Mouse (Mus musculus): ENCODE data around the gene Magi2. TPM values are rescaled to one million over a fixed set of nuclear protein-coding genes. Genes with fewer than 3 reads are reported as not detected.

Gene Magi2
- total RNA-seq, 2 experiments from 2014 or later = 7.3 to 9.5 TPM

- no peak for DNase-seq
- intact Hi-C loops (cut with DNase I) = no loop called here
Measured at GRCm38 (mm10) chr5:19907983-19908705, 681.3 kb downstream of the Magi2 start.

GRCm38 (mm10) chr5:19908706-19909060, 681.8 kb downstream of the Magi2 start:
- DNase-seq = no peak
- intact Hi-C loops (cut with DNase I) = no loop called here

GRCm38 (mm10) chr5:19909071-19909470, 682.2 kb downstream of the Magi2 start:
- intact Hi-C loops (cut with DNase I) = no loop called here
- DNase-seq = no peak

- intact Hi-C loops (cut with DNase I) = no loop called here
Measured at GRCm38 (mm10) chr5:19909664-19910063, 682.8 kb downstream of the Magi2 start.

GRCm38 (mm10) chr5:19932102-19932501, 705.3 kb downstream of the Magi2 start:
- DNase-seq = no peak
- intact Hi-C loops (cut with DNase I) = no loop called here

More at GRCm38 (mm10) chr5:19909664-19910063, 682.8 kb downstream of the Magi2 start:
- DNase-seq = no peak

- DNase-seq = no peak
- intact Hi-C loops (cut with DNase I) = no loop called here
Measured at GRCm38 (mm10) chr5:19933190-19933589, 706.4 kb downstream of the Magi2 start.

GRCm38 (mm10) chr5:19951102-19951501, 724.3 kb downstream of the Magi2 start:
- intact Hi-C loops (cut with DNase I) = no loop called here
- no peak for DNase-seq

GRCm38 (mm10) chr5:19964113-19964512, 737.3 kb downstream of the Magi2 start:
- intact Hi-C loops (cut with DNase I) = no loop called here
- no peak for DNase-seq

GRCm38 (mm10) chr5:19972736-19973135, 745.9 kb downstream of the Magi2 start:
- no peak for DNase-seq
- intact Hi-C loops (cut with DNase I) = no loop called here

GRCm38 (mm10) chr5:19973852-19974251, 747.0 kb downstream of the Magi2 start:
- intact Hi-C loops (cut with DNase I) = no loop called here
- no peak for DNase-seq

- intact Hi-C loops (cut with DNase I) = no loop called here
Measured at GRCm38 (mm10) chr5:19981518-19981917, 754.7 kb downstream of the Magi2 start.

GRCm38 (mm10) chr5:19982031-19982430, 755.2 kb downstream of the Magi2 start:
- DNase-seq = no peak
- intact Hi-C loops (cut with DNase I) = no loop called here

More at GRCm38 (mm10) chr5:19981518-19981917, 754.7 kb downstream of the Magi2 start:
- no peak for DNase-seq

- DNase-seq = no peak
- intact Hi-C loops (cut with DNase I) = no loop called here
Measured at GRCm38 (mm10) chr5:19999486-19999885, 772.6 kb downstream of the Magi2 start.

GRCm38 (mm10) chr5:19999912-20000311, 773.1 kb downstream of the Magi2 start:
- DNase-seq = no peak
- intact Hi-C loops (cut with DNase I) = no loop called here

GRCm38 (mm10) chr5:20006616-20007015, 779.8 kb downstream of the Magi2 start:
- intact Hi-C loops (cut with DNase I) = no loop called here
- DNase-seq = no peak

GRCm38 (mm10) chr5:20007246-20007645, 780.4 kb downstream of the Magi2 start:
- intact Hi-C loops (cut with DNase I) = no loop called here
- no peak for DNase-seq

GRCm38 (mm10) chr5:20010210-20010609, 783.4 kb downstream of the Magi2 start:
- intact Hi-C loops (cut with DNase I) = no loop called here
- DNase-seq = no peak

GRCm38 (mm10) chr5:20018063-20018462, 791.2 kb downstream of the Magi2 start:
- no peak for DNase-seq
- intact Hi-C loops (cut with DNase I) = no loop called here

GRCm38 (mm10) chr5:20046649-20047048, 819.8 kb downstream of the Magi2 start:
- DNase-seq = no peak
- intact Hi-C loops (cut with DNase I) = no loop called here

GRCm38 (mm10) chr5:20048386-20048785, 821.5 kb downstream of the Magi2 start:
- no peak for DNase-seq
- intact Hi-C loops (cut with DNase I) = no loop called here

GRCm38 (mm10) chr5:20050284-20050683, 823.4 kb downstream of the Magi2 start:
- intact Hi-C loops (cut with DNase I) = no loop called here

GRCm38 (mm10) chr5:20055000-20055399, 828.2 kb downstream of the Magi2 start:
- intact Hi-C loops (cut with DNase I) = no loop called here
- DNase-seq = no peak

More at GRCm38 (mm10) chr5:20050284-20050683, 823.4 kb downstream of the Magi2 start:
- DNase-seq = no peak

Measured in heart, postnatal 36 days (tissue).